Mouse (Mus musculus) G1E (cell line): ENCODE measurements at regions not wholly inside any gene's neighbourhood (a gene's known extent, or its start where the extent isn't known, plus 50 kb on each side); places are given as distances from the start of the nearest gene placed in this dataset.

Experiments
- ATAC-seq: 2 replicates; pipeline ENCODE4 v1.8.0; 2016; ENCODE audit warnings: mild to moderate bottlenecking; ENCODE audit not compliant: insufficient number of reproducible peaks, poor library complexity, low FRiP score, severe bottlenecking; ENCODE audit errors: extremely low read depth
- DNase-seq: peaks from one replicate; pipeline ENCODE4 v3.0.0; 2012; ENCODE audit warnings: low spot score
- H3K27me3 ChIP-seq: 2 replicates; pipeline ENCODE4 v1.6.1; 2012; ENCODE audit warnings: mild to moderate bottlenecking, low read length, inconsistent platforms; ENCODE audit not compliant: insufficient read depth
- H3K36me3 ChIP-seq: replicated peaks from 2 replicates; pipeline ENCODE3; 2012; ENCODE audit warnings: mild to moderate bottlenecking, inconsistent platforms
- H3K4me1 ChIP-seq: 2 replicates; pipeline ENCODE4 v1.6.1; 2012; ENCODE audit warnings: low read depth, low read length, inconsistent platforms, mixed read lengths; ENCODE audit not compliant: insufficient read depth
- H3K4me3 ChIP-seq: 2 replicates; pipeline ENCODE4 v1.5.1; 2012; ENCODE audit warnings: low read depth, mild to moderate bottlenecking, inconsistent platforms, low read length, moderate library complexity, mixed read lengths
- H3K9me3 ChIP-seq: replicated peaks from 2 replicates; pipeline ENCODE4 v1.6.1; 2012; ENCODE audit warnings: inconsistent platforms
- CTCF ChIP-seq: IDR thresholded peaks from 2 replicates; pipeline ENCODE4 v1.5.1; 2012; ENCODE audit warnings: low read depth, low read length, inconsistent platforms, mixed read lengths
- GATA1 ChIP-seq: IDR thresholded peaks from 2 replicates; pipeline ENCODE4 v1.6.1; 2012; ENCODE audit warnings: borderline replicate concordance, low read length, inconsistent platforms, mixed read lengths
- GATA2 ChIP-seq: IDR thresholded peaks from 2 replicates; pipeline ENCODE4 v1.6.1; 2012; ENCODE audit warnings: low read depth, low read length, inconsistent platforms, borderline replicate concordance
- POLR2AphosphoS5 ChIP-seq: IDR thresholded peaks from 2 replicates; pipeline ENCODE4 v1.6.1; 2012; ENCODE audit warnings: low read depth, low read length, inconsistent platforms; ENCODE audit not compliant: insufficient replicate concordance
- TAL1 ChIP-seq: conservative IDR thresholded peaks from 2 replicates; pipeline ENCODE4 v1.6.1; 2012; ENCODE audit warnings: low read depth, low read length, inconsistent platforms, mixed read lengths

DNA sequence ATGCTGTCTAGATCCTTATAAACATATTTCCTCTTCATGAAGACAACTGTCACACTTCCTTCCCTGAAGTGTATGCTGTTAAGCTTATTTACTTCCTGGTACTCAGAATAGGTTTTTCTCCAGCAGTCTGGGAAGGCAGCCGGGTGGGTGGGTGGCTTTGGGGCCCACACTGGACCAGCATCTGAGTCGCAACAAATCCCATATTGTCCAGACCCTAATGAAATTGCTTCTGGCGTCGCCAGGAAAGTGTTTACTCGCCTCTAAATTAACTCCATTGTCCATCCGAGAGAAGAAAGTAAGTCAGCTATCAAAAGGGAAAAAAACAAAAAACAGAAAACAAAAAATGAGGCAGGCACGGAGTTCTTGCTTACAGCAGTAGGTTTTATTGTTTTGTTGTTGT lies 164.9 kb upstream of the Lef1 start:
- no peak overlapping the region for H3K4me3 ChIP-seq
- H3K27me3 ChIP-seq: no peaks in the 10 kb centered on the region
- no peaks in the 10 kb centered on the region for H3K36me3 ChIP-seq
- peaks cover 44% of the 10 kb centered on the region for H3K9me3 ChIP-seq
- no peak for TF ChIP-seq GATA1
- TF ChIP-seq POLR2AphosphoS5: no peak
- TF ChIP-seq CTCF: no peak
- TF ChIP-seq TAL1: no peak
- no peak for TF ChIP-seq GATA2
- no peaks in the 10 kb centered on the region for H3K4me1 ChIP-seq
- no peak for ATAC-seq
- DNase-seq: no peak

DNA sequence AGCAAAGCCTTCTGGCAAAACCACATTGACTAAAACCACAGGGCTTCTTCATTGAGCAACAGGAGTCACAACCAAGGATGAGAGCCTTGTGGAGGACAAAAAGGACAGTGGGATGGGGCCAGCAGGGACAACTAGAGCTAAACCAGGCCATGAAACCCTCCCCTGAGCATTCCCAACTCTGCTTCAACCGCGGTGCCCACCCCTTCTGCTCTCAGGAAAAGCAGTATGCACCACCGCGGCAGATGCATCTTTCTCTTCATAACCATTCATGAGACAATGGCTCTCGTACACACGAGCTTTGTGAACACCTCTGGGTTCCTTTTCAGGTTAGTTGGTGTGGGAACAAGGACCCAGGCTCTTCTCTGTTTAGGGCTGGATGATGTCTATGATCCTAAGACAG lies 166.0 kb upstream of the Lef1 start:
- ATAC-seq: no peak
- H3K36me3 ChIP-seq: no peaks in the 10 kb centered on the region
- TF ChIP-seq POLR2AphosphoS5: no peak
- no peak for TF ChIP-seq CTCF
- no peak for TF ChIP-seq GATA1
- no peak for TF ChIP-seq TAL1
- TF ChIP-seq GATA2: no peak

DNA sequence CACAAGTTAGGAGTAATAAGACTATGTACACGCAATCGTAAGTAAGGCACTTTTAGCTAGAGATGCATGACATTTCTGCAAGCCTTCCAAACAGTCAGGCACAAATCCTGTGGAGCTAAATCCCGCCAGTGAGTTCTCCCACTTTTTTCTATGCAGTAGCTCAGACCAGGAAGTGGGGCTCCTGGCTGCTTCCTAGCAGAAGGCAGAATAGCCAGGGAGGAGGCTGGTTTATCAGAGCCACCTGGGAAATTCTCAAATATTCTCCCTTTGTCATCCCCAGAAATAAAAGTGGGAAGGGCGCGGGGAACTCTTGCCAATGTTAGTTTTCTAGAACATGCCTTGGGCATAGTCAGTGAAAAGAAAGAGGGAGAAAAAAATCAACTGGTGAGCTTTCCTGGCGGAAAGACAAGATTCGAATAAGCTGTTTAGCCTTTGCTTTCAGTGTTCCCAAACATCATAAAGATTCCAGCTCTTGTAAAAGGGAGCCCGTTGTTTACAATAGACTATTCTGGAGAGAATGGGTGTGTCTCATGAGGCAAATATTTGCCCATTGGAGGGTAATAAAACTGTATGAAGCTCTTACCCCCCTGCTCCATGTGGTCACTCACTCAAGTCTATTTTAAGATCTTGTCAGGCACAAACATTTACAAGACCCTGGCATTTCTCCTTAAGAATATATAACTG lies 167.2 kb upstream of the Lef1 start:
- Histone ChIP-seq H3K4me3 (no peak overlapping the region), H3K4me1 (no peaks in the 10 kb centered on the region), H3K27me3 (no peaks in the 10 kb centered on the region), H3K9me3 (peaks cover 49% of the 10 kb centered on the region), H3K36me3 (no peaks in the 10 kb centered on the region)
- no peak for TF ChIP-seq GATA1
- TF ChIP-seq POLR2AphosphoS5: no peak
- no peak for TF ChIP-seq CTCF
- DNase-seq: no peak
- no peak for ATAC-seq

More for the DNA sequence above, 166.0 kb upstream of the Lef1 start:
- DNase-seq: no peak
- Histone ChIP-seq H3K4me1 (no peaks in the 10 kb centered on the region), H3K4me3 (no peak overlapping the region), H3K27me3 (no peaks in the 10 kb centered on the region), H3K9me3 (peaks cover 50% of the 10 kb centered on the region)

DNA sequence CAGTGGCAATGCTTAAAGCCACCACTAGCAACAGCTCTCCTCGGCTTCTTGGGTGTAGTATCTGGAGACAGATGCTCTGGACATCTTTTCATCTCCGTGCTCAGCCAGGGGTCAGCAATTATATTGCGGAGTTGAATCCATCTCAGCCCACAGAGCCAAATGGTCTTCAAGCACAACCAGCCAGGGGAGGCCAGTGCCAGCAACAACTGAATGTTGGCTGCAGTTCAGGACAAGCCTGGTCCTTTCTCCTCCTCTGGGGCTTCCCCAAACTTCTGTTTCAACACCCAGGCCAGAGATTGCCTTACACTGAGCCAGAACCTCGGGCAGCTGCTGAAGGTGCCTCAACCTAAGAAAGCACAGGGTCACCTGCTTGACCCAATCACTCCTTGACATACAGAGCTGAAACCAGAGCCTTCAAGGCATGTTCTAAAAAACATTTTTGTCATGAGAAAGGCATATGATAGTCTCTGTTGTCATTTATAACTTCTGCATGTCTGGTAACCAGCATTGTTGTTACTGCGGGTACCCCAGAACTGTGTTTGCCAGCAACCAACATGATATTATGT lies 169.9 kb upstream of the Lef1 start:
- no peaks in the 10 kb centered on the region for H3K27me3 ChIP-seq
- TF ChIP-seq POLR2AphosphoS5 (no peak), CTCF (no peak), TAL1 (no peak), GATA1 (no peak), GATA2 (no peak)
- H3K4me1 ChIP-seq: no peaks in the 10 kb centered on the region
- H3K36me3 ChIP-seq: no peaks in the 10 kb centered on the region
- H3K4me3 ChIP-seq: no peak overlapping the region
- peaks cover 44% of the 10 kb centered on the region for H3K9me3 ChIP-seq
- DNase-seq: no peak
- ATAC-seq: no peak

DNA sequence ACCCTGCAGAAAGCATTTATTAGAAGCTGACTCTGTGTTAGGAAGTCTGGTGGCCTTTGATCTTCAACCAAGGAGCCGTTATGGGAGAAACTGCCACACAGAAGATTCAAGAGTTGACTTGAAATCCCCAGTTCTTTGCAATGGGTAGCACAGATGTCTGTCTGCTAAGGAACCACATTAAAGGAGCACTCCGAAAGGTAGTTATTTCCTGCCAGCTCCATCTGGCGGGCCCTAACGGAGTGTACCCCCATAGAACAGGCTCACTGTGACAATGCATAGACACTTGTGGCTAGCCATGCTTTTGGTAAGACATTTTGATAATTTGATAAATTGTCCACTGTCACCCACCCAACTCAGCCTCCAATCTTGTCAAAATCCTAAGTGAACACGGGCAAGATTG lies 173.3 kb upstream of the Lef1 start:
- no peaks in the 10 kb centered on the region for H3K4me1 ChIP-seq
- ATAC-seq (no peak), DNase-seq (no peak)
- no peak overlapping the region for H3K4me3 ChIP-seq
- peaks cover 67% of the 10 kb centered on the region for H3K9me3 ChIP-seq
- H3K36me3 ChIP-seq: no peaks in the 10 kb centered on the region
- TF ChIP-seq CTCF (no peak), POLR2AphosphoS5 (no peak), GATA2 (no peak), GATA1 (no peak), TAL1 (no peak)
- H3K27me3 ChIP-seq: no peaks in the 10 kb centered on the region

DNA sequence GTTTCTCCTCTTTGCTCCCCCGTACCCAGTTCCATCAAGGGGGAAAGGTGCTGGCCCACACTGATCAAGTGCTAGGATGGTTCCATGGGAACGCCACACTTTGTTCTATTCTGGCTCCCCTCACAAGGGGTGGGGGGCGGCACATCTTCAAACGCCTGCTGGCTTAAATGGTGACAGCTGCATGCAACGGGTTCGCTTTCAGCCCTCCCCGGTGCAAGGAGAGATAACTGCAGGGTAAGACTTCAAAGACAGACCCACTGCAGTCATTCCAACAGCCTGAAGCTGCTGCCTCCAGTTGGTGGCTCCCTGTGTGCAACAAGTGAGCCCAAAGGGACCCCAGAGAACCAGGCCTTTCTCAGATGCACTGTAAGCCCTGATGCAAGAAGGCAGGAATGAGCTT lies 173.9 kb upstream of the Lef1 start:
- H3K4me3 ChIP-seq: no peak overlapping the region
- no peaks in the 10 kb centered on the region for H3K4me1 ChIP-seq
- ATAC-seq (no peak), DNase-seq (no peak)
- TF ChIP-seq POLR2AphosphoS5 (no peak), CTCF (no peak), TAL1 (no peak), GATA2 (no peak), GATA1 (no peak)
- H3K27me3 ChIP-seq: no peaks in the 10 kb centered on the region
- peaks cover 64% of the 10 kb centered on the region for H3K9me3 ChIP-seq
- H3K36me3 ChIP-seq: no peaks in the 10 kb centered on the region
